Mouse (Mus musculus) bone marrow macrophage, adult 2 months (primary cell): ENCODE measurements around the gene Pcgf3. TPM values are rescaled to one million over a fixed set of nuclear protein-coding genes. Genes with fewer than 3 reads are reported as not detected.

Experiments
- H3K27ac ChIP-seq: 2 replicates; pipeline ENCODE4 v1.5.1; 2012; ENCODE audit warnings: low read depth, low read length; ENCODE audit not compliant: insufficient read depth
- H3K4me1 ChIP-seq: 2 replicates; pipeline ENCODE4 v1.6.1; 2012; ENCODE audit warnings: low read length; ENCODE audit not compliant: control insufficient read depth, insufficient read depth
- H3K4me3 ChIP-seq: 2 replicates; pipeline ENCODE4 v1.5.1; 2012; ENCODE audit warnings: mild to moderate bottlenecking, low read length, moderate library complexity; ENCODE audit not compliant: insufficient read depth
- CTCF ChIP-seq: IDR thresholded peaks from 2 replicates; pipeline ENCODE4 v1.5.1; 2012; ENCODE audit warnings: low read depth, mild to moderate bottlenecking, low read length, moderate library complexity
- POLR2A ChIP-seq: IDR thresholded peaks from 2 replicates; pipeline ENCODE4 v1.6.1; 2012; ENCODE audit warnings: mild to moderate bottlenecking, low read depth, low read length, borderline replicate concordance
- polyA plus RNA-seq: library from polyadenylated mRNA; stranded (reverse); fragments of >200 nt; gene quantifications from 2 replicates; pipeline ENCODE4 v1.2.4, GENCODE M21; 2012; ENCODE audit not compliant: missing spikeins, insufficient read depth, insufficient read length

Gene Pcgf3
- polyA plus RNA-seq, 1 experiment: 23.9 TPM

DNA sequence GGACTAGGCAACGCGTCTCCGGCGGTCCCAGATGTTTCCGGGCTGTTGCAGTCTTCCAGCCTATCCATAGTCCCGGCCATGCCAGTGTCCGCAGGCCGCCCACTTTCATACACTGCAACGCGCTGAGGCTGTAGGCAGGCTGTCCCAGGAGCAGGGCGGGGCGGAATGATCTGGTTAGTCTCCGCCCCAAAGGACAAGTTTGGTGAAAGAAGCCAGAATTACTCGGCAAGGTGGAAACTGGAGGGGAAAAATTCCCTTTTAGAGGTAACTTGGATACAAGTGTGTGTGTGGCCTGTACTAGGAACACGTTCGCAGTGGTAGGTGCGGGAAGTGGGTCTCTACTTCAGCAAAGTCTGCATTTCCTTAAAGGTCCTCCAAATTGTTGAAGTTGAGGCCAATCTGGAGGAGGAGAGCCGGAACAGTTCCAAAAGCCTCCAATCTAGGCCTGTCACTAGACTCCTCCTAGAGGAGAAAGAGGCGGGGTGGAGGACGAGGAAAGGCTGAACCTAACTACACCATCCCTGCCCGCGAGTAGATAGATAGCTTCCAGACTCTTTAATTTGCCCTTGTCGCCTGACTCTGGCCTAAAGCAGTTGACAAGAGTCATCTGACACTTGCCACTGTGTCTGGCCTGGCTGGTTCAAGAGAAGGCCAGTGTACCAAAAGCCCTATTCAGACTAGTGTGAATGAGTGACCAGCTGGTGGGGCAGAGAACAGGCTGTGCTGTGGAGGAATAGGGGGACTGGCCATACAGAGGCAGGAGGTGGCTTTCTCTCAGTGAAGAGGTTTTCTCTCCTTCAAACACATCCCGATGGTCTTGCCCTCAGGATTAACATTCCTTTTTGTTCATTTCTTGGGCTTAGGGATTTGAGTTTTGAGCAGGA, 12.0 kb upstream of the Pcgf3 start, which contains the start of gene Mfsd7a:
Gene Mfsd7a, minus strand, starts transcription at position 107 of the 884 bp plus-strand sequence.
- Histone ChIP-seq H3K4me1 (peaks cover 26% of the 10 kb centered on the region), H3K4me3 (peak within 1 kb of the TSS; percentile 12; the same call in 1 of the 2 replicates), H3K27ac (no peak within 1 kb of the TSS)
- no peak for TF ChIP-seq POLR2A
- no peak for TF ChIP-seq CTCF

GRCm38 (mm10) chr5:108450837-108451540, 10.0 kb upstream of the Pcgf3 start:
- H3K27ac ChIP-seq: no peak overlapping the region
- peaks cover 26% of the 10 kb centered on the region for H3K4me1 ChIP-seq
- TF ChIP-seq CTCF (no peak), POLR2A (no peak)
- no peak overlapping the region for H3K4me3 ChIP-seq

GRCm38 (mm10) chr5:108451611-108452010, 9.4 kb upstream of the Pcgf3 start:
- Histone ChIP-seq H3K4me1 (peaks cover 23% of the 10 kb centered on the region), H3K27ac (no peak overlapping the region), H3K4me3 (no peak overlapping the region)
- no peak for TF ChIP-seq POLR2A
- no peak for TF ChIP-seq CTCF

DNA sequence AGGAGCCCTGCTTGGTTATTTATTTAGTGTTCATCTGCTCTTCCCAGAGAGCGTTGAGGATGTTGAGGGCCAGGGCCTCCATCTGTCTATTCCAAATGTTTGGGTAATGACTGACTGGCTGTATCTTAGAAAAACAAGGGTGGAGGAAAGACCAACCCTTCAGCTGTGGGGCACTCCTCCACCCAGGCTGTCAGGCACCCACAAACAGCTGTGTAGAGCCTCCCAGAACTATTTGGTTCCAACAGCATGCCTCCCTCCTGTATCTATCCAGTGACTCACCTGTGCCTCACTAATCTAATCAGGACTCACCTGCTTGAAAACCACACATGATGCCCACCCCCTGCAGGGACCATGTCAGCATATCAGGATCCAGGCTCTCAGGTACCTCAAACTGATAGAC, 8.6 kb upstream of the Pcgf3 start:
- Histone ChIP-seq H3K27ac (no peak overlapping the region), H3K4me3 (no peak overlapping the region), H3K4me1 (peaks cover 15% of the 10 kb centered on the region)
- no peak for TF ChIP-seq CTCF
- TF ChIP-seq POLR2A: no peak

DNA sequence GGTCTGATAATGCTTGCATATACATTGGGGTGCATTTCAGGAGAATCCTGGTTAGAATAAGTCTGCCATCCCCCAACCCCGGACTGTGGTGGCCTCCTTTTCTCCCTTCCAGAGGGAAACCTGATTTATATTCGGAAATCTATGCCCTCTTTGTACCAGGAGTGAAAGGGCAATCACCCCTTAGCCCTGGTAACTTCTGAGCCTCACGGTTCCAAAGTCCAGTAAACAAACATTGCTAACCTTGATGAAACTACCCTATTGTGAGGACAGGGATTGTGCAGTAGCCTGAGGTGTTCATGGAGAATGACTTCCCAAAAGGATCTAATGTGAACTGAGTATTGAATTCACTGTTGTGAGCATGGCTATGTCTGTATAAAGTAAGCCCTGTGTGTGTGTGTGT, 6.9 kb upstream of the Pcgf3 start:
- H3K4me1 ChIP-seq: peaks cover 3% of the 10 kb centered on the region; the same call in 1 of the 2 replicates
- no peak overlapping the region for H3K27ac ChIP-seq
- H3K4me3 ChIP-seq: no peak overlapping the region
- TF ChIP-seq POLR2A: no peak
- TF ChIP-seq CTCF: no peak

DNA sequence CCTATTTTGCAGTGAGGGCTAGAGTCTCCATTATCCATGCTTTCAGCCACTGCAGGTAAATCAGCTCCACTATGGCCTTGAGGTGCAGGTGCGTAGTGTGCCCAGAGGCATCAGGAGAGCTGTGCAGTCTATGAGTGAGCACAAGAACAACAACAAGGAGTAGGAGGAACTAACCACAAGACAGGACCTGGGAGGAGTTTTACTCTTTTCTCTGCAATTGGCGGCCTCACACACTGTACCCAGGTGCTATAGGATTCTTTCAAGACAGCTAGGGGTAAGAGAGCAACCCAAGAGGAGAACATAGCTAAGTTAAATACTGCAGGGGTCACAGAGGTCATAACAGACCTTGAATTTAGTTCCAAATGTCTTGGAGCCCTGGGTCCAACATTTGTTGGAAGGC, 2.3 kb upstream of the Pcgf3 start:
- peaks cover 13% of the 10 kb centered on the region for H3K4me1 ChIP-seq
- no peak overlapping the region for H3K27ac ChIP-seq
- H3K4me3 ChIP-seq: no peak overlapping the region
- TF ChIP-seq CTCF: no peak
- no peak for TF ChIP-seq POLR2A

GRCm38 (mm10) chr5:108460461-108460860, 571 bp upstream of the Pcgf3 start:
- Histone ChIP-seq H3K4me1 (peaks cover 13% of the 10 kb centered on the region), H3K27ac (no peak overlapping the region), H3K4me3 (peak overlapping the region; percentile 95)
- TF ChIP-seq POLR2A: no peak
- TF ChIP-seq CTCF: no peak

DNA sequence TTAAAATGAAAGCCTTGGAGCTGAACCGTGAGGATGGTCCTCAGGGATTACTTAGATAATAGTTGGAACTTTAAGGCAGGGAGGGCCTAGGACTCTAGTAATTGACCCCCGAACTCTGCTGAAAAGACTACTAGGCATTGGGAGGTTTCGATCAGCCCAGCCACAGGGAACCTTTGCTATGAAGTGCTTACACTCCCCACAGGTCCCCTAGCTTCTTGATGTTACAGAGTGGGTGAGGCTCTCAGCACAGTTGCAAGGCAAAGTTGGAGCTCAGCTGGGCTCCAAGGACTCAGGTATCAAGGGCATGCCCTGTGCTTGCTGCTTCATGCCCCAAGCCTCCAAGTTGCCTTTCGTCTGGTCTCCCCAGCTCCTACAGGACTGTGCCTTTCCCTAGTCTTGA, 1.4 kb downstream of the Pcgf3 start:
- Histone ChIP-seq H3K4me3 (peak overlapping the region; percentile 95), H3K27ac (no peak overlapping the region), H3K4me1 (peaks cover 13% of the 10 kb centered on the region)
- TF ChIP-seq POLR2A (no peak), CTCF (no peak)

GRCm38 (mm10) chr5:108465131-108465891, 4.3 kb downstream of the Pcgf3 start:
- Histone ChIP-seq H3K4me3 (no peak overlapping the region), H3K27ac (no peak overlapping the region), H3K4me1 (peaks cover 13% of the 10 kb centered on the region)
- no peak for TF ChIP-seq CTCF
